Mouse (Mus musculus): ENCODE measurements around the gene Bpifa3. TPM values are rescaled to one million over a fixed set of nuclear protein-coding genes. Genes with fewer than 3 reads are reported as not detected.
"Not testable (repeated sequence)": the region's sequence is repeated elsewhere in the genome, so short reads cannot be mapped to it uniquely, and the experiment has no call there.

Bpifa3 gene
- total and polyA plus RNA-seq, 3 experiments = not detected

DNA sequence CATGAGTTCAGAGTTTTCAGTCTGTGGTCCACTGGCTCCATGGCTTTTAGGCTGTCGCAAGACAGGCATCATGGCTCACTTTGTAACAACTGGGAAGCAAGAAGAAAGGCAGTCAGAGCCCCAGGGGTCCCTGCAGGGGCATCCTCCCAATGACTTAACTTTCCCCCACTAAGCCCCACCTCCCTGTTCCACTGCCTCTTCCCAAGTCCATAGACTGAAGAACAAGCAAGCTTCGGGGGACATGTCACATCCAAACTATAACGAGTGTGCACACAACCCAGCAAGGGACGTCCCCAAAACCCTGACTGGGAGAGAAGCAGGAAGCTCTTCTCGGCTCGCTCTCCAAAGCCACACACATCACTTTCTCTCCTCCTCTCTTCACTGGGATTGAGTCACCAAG, 41.5 kb downstream of the Bpifa3 start:
- TF ChIP-seq BHLHE40 (IDR thresholded peaks at IDR 0.05; ENCODE audit: borderline replicate concordance, low read depth, low read length) (no peak), USF1 (IDR thresholded peaks at IDR 0.05; ENCODE audit: low read depth, low read length) (no peak)
- Histone ChIP-seq H3K9ac (ENCODE audit: control insufficient read depth, low read depth, low read length, poor library complexity, severe bottlenecking) (no peak overlapping the region), H3K27ac (ENCODE audit: control insufficient read depth, low read depth, low read length) (no peak overlapping the region), H3K79me2 (ENCODE audit: control insufficient read depth, insufficient read depth, low read length, poor library complexity) (no peaks in the 10 kb centered on the region), H3K4me3 (ENCODE audit: control insufficient read depth in 1 of 2, insufficient read depth in 1 of 2, low read depth in 2 of 2, low read length in 2 of 2) (no peak overlapping the region), H3K36me3 (ENCODE audit: control insufficient read depth in 1 of 2, insufficient read depth in 2 of 2, low read length in 2 of 2) (no peaks in the 10 kb centered on the region), H3K4me1 (ENCODE audit: control insufficient read depth in 1 of 2, insufficient read depth in 2 of 2, low read length in 2 of 2) (no peaks in the 10 kb centered on the region), H3K27me3 (ENCODE audit: control insufficient read depth in 1 of 2, insufficient read depth in 2 of 2, low read length in 2 of 2) (no peaks in the 10 kb centered on the region), H3K9me3 (replicated peaks; ENCODE audit: insufficient read depth, low read length) (no peaks in the 10 kb centered on the region)
- no peak for DNase-seq (ENCODE audit: low read depth, low spot score)

DNA sequence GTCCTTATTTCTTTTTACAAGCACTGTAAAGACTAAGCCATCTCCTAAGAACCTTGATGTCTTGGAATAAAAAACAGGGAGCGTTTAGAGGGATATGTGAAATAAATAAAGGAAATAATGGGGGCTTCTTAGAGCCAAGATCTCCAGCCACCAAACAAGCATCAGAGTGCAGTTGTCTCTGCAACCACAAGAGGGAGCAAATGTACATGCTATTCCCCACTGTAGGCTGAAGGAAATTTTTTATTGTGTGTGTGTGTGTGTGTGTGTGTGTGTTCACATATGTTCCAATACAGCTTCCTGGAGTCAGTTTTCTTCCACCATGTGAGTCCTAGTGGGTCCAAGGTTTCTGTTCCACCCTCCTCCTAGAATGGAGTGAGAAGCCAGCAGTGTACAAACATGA, 43.2 kb downstream of the Bpifa3 start:
- no peak overlapping the region for H3K4me3 ChIP-seq (ENCODE audit: control insufficient read depth in 1 of 2, insufficient read depth in 1 of 2, low read depth in 2 of 2, low read length in 2 of 2)
- H3K36me3 ChIP-seq (ENCODE audit: control insufficient read depth in 1 of 2, insufficient read depth in 2 of 2, low read length in 2 of 2) = no peaks in the 10 kb centered on the region
- H3K9ac ChIP-seq (ENCODE audit: control insufficient read depth, low read depth, low read length, poor library complexity, severe bottlenecking) = no peak overlapping the region
- no peaks in the 10 kb centered on the region for H3K4me1 ChIP-seq (ENCODE audit: control insufficient read depth in 1 of 2, insufficient read depth in 2 of 2, low read length in 2 of 2)
- H3K27me3 ChIP-seq (ENCODE audit: control insufficient read depth in 1 of 2, insufficient read depth in 2 of 2, low read length in 2 of 2) = no peaks in the 10 kb centered on the region
- TF ChIP-seq MAX (IDR thresholded peaks at IDR 0.05; ENCODE audit: low read length) (no peak), TAL1 (IDR thresholded peaks at IDR 0.05; ENCODE audit: low read length) (no peak), NRF1 (IDR thresholded peaks at IDR 0.05; ENCODE audit: insufficient read depth, low read depth, low read length, poor library complexity, severe bottlenecking) (no peak), EP300 (IDR thresholded peaks at IDR 0.05; ENCODE audit: low read depth in 1 of 2, low read length in 2 of 2) (no peak), POLR2AphosphoS2 (IDR thresholded peaks at IDR 0.05; ENCODE audit: low read length) (no peak), ZKSCAN1 (IDR thresholded peaks at IDR 0.05; ENCODE audit: low read depth, low read length) (no peak), ZNF384 (IDR thresholded peaks at IDR 0.05; ENCODE audit: low read depth, low read length) (0 out of 2 replicates have a peak, but pooled peaks have one; percentile 9), CTCF (IDR thresholded peaks at IDR 0.05 in 2 of 3, conservative IDR thresholded peaks at IDR 0.05 in 1 of 3; ENCODE audit: control insufficient read depth in 1 of 3, insufficient read depth in 1 of 3, low read depth in 2 of 3, low read length in 3 of 3, poor library complexity in 1 of 3, severe bottlenecking in 1 of 3) (peak; percentile 55 to 73 (median 71)), SIN3A (IDR thresholded peaks at IDR 0.05; ENCODE audit: low read length) (no peak), RAD21 (IDR thresholded peaks at IDR 0.05; ENCODE audit: low read depth, low read length) (peak; percentile 59), ZMIZ1 (IDR thresholded peaks at IDR 0.05; ENCODE audit: low read depth, low read length) (no peak), SMC3 (IDR thresholded peaks at IDR 0.05; ENCODE audit: low read depth, low read length) (peak; percentile 37; the same call in 1 of the 2 replicates), POLR2A (IDR thresholded peaks at IDR 0.05; ENCODE audit: control insufficient read depth in 1 of 2, insufficient read depth in 1 of 2, low read depth in 1 of 2, low read length in 2 of 2, poor library complexity in 1 of 2) (no peak), KAT2A (conservative IDR thresholded peaks at IDR 0.05; ENCODE audit: low read depth, low read length) (no peak), USF1 (IDR thresholded peaks at IDR 0.05; ENCODE audit: low read depth, low read length) (no peak)
- no peaks in the 10 kb centered on the region for H3K9me3 ChIP-seq (replicated peaks; ENCODE audit: insufficient read depth, low read length)
- no peak overlapping the region for H3K27ac ChIP-seq (ENCODE audit: control insufficient read depth, low read depth, low read length)
- DNase-seq (ENCODE audit: low read depth, low spot score) = peak; percentile 43
- no peaks in the 10 kb centered on the region for H3K79me2 ChIP-seq (ENCODE audit: control insufficient read depth, insufficient read depth, low read length, poor library complexity)

DNA sequence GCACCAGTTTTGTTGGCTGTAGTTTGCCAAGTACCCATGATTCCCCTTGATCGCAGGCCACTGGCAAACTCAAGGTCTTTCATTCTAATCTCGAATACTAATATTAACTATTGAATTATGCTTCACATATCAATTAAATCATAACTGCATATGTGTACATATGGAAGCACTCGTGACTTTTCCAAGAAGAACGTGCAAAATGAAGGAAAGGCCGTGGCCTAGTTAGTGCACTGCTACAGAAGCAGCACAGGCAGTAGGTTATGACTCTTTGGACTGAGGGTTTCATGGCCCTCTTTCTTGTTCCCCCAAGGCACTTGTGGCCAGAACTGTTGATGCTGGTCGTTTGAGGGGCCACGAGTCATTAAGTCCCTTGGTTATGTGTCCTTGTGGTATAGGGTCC, 51.8 kb downstream of the Bpifa3 start:
- H3K9me3 ChIP-seq (replicated peaks; ENCODE audit: insufficient read depth, low read length); H3K4me1 ChIP-seq (ENCODE audit: control insufficient read depth in 1 of 2, insufficient read depth in 2 of 2, low read length in 2 of 2); H3K4me3 ChIP-seq (ENCODE audit: control insufficient read depth in 1 of 2, insufficient read depth in 1 of 2, low read depth in 2 of 2, low read length in 2 of 2); H3K27me3 ChIP-seq (ENCODE audit: control insufficient read depth in 1 of 2, insufficient read depth in 2 of 2, low read length in 2 of 2); H3K9ac ChIP-seq (ENCODE audit: control insufficient read depth, low read depth, low read length, poor library complexity, severe bottlenecking); DNase-seq (ENCODE audit: low read depth, low spot score); H3K27ac ChIP-seq (ENCODE audit: control insufficient read depth, low read depth, low read length); H3K79me2 ChIP-seq (ENCODE audit: control insufficient read depth, insufficient read depth, low read length, poor library complexity); H3K36me3 ChIP-seq (ENCODE audit: control insufficient read depth in 1 of 2, insufficient read depth in 2 of 2, low read length in 2 of 2): not testable (repeated sequence)

DNA sequence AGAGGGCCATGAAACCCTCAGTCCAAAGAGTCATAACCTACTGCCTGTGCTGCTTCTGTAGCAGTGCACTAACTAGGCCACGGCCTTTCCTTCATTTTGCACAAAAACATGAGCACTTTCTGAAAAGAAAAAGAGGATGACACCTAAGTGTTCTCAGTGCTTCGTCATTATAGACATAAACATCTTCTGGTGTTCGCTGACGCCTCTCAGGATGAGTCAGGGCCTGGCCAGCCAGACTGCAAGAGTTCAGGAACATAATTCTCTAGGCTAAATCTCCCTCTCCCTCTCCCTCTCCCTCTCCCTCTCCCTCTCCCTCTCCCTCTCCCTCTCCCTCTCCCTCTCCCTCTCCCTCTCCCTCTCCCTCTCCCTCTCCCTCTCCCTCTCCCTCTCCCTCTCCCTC, 52.9 kb downstream of the Bpifa3 start:
- not testable (repeated sequence) for H3K4me1 ChIP-seq (ENCODE audit: control insufficient read depth in 1 of 2, insufficient read depth in 2 of 2, low read length in 2 of 2); H3K9ac ChIP-seq (ENCODE audit: control insufficient read depth, low read depth, low read length, poor library complexity, severe bottlenecking); H3K9me3 ChIP-seq (replicated peaks; ENCODE audit: insufficient read depth, low read length); H3K27me3 ChIP-seq (ENCODE audit: control insufficient read depth in 1 of 2, insufficient read depth in 2 of 2, low read length in 2 of 2); H3K27ac ChIP-seq (ENCODE audit: control insufficient read depth, low read depth, low read length); H3K79me2 ChIP-seq (ENCODE audit: control insufficient read depth, insufficient read depth, low read length, poor library complexity); H3K36me3 ChIP-seq (ENCODE audit: control insufficient read depth in 1 of 2, insufficient read depth in 2 of 2, low read length in 2 of 2); H3K4me3 ChIP-seq (ENCODE audit: control insufficient read depth in 1 of 2, insufficient read depth in 1 of 2, low read depth in 2 of 2, low read length in 2 of 2); DNase-seq (ENCODE audit: low read depth, low spot score)
